Mouse (Mus musculus): ENCODE data around the gene Camsap2. TPM values are rescaled to one million over a fixed set of nuclear protein-coding genes. Genes with fewer than 3 reads are reported as not detected.

The Camsap2 gene
- polyA plus RNA-seq, 1 experiment, result not detected

GRCm38 (mm10) chr1:136333071-136333470 is 12.8 kb downstream of the Camsap2 start:
- Histone ChIP-seq H3K27ac (ENCODE audit: insufficient read depth, low read depth, low read length) (no peak overlapping the region), H3K4me1 (ENCODE audit: control insufficient read depth, insufficient read depth, low read length) (peaks cover 12% of the 10 kb centered on the region), H3K4me3 (ENCODE audit: insufficient read depth, low read depth, low read length) (no peak overlapping the region)
- WGBS, result 79% methylated on average over 7 of the region's 7 CpGs
- TF ChIP-seq POLR2A (IDR thresholded peaks at IDR 0.05; ENCODE audit: insufficient read depth, low read depth, low read length), result no peak
- TF ChIP-seq CTCF (IDR thresholded peaks at IDR 0.05; ENCODE audit: insufficient read depth, low read depth, low read length), result no peak

- Histone ChIP-seq H3K27ac (ENCODE audit: insufficient read depth, low read depth, low read length) (no peak overlapping the region), H3K4me1 (ENCODE audit: control insufficient read depth, insufficient read depth, low read length) (peaks cover 15% of the 10 kb centered on the region), H3K4me3 (ENCODE audit: insufficient read depth, low read depth, low read length) (no peak overlapping the region)
- WGBS, result 71% methylated on average over 4 of the region's 4 CpGs
- TF ChIP-seq POLR2A (IDR thresholded peaks at IDR 0.05; ENCODE audit: insufficient read depth, low read depth, low read length), result no peak
- TF ChIP-seq CTCF (IDR thresholded peaks at IDR 0.05; ENCODE audit: insufficient read depth, low read depth, low read length), result no peak
These were observed 14.1 kb downstream of the Camsap2 start for GRCm38 (mm10) chr1:136331836-136332235.

GRCm38 (mm10) chr1:136329426-136329825 is 16.5 kb downstream of the Camsap2 start:
- TF ChIP-seq CTCF (IDR thresholded peaks at IDR 0.05; ENCODE audit: insufficient read depth, low read depth, low read length) (no peak), POLR2A (IDR thresholded peaks at IDR 0.05; ENCODE audit: insufficient read depth, low read depth, low read length) (no peak)
- Histone ChIP-seq H3K27ac (ENCODE audit: insufficient read depth, low read depth, low read length) (peak overlapping the region; percentile 72), H3K4me3 (ENCODE audit: insufficient read depth, low read depth, low read length) (no peak overlapping the region), H3K4me1 (ENCODE audit: control insufficient read depth, insufficient read depth, low read length) (peaks cover 17% of the 10 kb centered on the region)
- 39% methylated on average over 4 of the region's 4 CpGs for WGBS

- WGBS, result 42% methylated on average over 2 of the region's 2 CpGs
- Histone ChIP-seq H3K4me1 (ENCODE audit: control insufficient read depth, insufficient read depth, low read length) (peaks cover 17% of the 10 kb centered on the region), H3K27ac (ENCODE audit: insufficient read depth, low read depth, low read length) (no peak overlapping the region), H3K4me3 (ENCODE audit: insufficient read depth, low read depth, low read length) (no peak overlapping the region)
- no peak for TF ChIP-seq POLR2A (IDR thresholded peaks at IDR 0.05; ENCODE audit: insufficient read depth, low read depth, low read length)
- no peak for TF ChIP-seq CTCF (IDR thresholded peaks at IDR 0.05; ENCODE audit: insufficient read depth, low read depth, low read length)
These were observed 17.3 kb downstream of the Camsap2 start for GRCm38 (mm10) chr1:136328640-136329039.

GRCm38 (mm10) chr1:136327638-136328037 is 18.3 kb downstream of the Camsap2 start:
- 95% methylated on average over 3 of the region's 3 CpGs for WGBS
- Histone ChIP-seq H3K27ac (ENCODE audit: insufficient read depth, low read depth, low read length) (no peak overlapping the region), H3K4me3 (ENCODE audit: insufficient read depth, low read depth, low read length) (no peak overlapping the region), H3K4me1 (ENCODE audit: control insufficient read depth, insufficient read depth, low read length) (peaks cover 17% of the 10 kb centered on the region)
- TF ChIP-seq CTCF (IDR thresholded peaks at IDR 0.05; ENCODE audit: insufficient read depth, low read depth, low read length) (no peak), POLR2A (IDR thresholded peaks at IDR 0.05; ENCODE audit: insufficient read depth, low read depth, low read length) (no peak)

- TF ChIP-seq POLR2A (IDR thresholded peaks at IDR 0.05; ENCODE audit: insufficient read depth, low read depth, low read length), result no peak
- no peak overlapping the region for H3K27ac ChIP-seq (ENCODE audit: insufficient read depth, low read depth, low read length)
These were observed 20.0 kb downstream of the Camsap2 start for GRCm38 (mm10) chr1:136325933-136326332.

GRCm38 (mm10) chr1:136322331-136322730 is 23.6 kb downstream of the Camsap2 start:
- TF ChIP-seq POLR2A (IDR thresholded peaks at IDR 0.05; ENCODE audit: insufficient read depth, low read depth, low read length) (no peak), CTCF (IDR thresholded peaks at IDR 0.05; ENCODE audit: insufficient read depth, low read depth, low read length) (no peak)
- no peak overlapping the region for H3K4me3 ChIP-seq (ENCODE audit: insufficient read depth, low read depth, low read length)
- H3K4me1 ChIP-seq (ENCODE audit: control insufficient read depth, insufficient read depth, low read length), result peaks cover 6% of the 10 kb centered on the region
- WGBS, result 79% methylated on average over 4 of the region's 4 CpGs
- no peak overlapping the region for H3K27ac ChIP-seq (ENCODE audit: insufficient read depth, low read depth, low read length)

More at GRCm38 (mm10) chr1:136325933-136326332, 20.0 kb downstream of the Camsap2 start:
- WGBS, result 3% methylated on average over 4 of the region's 4 CpGs
- peaks cover 17% of the 10 kb centered on the region for H3K4me1 ChIP-seq (ENCODE audit: control insufficient read depth, insufficient read depth, low read length)
- H3K4me3 ChIP-seq (ENCODE audit: insufficient read depth, low read depth, low read length), result no peak overlapping the region

GRCm38 (mm10) chr1:136316317-136316716 is 29.6 kb downstream of the Camsap2 start:
- H3K4me3 ChIP-seq (ENCODE audit: insufficient read depth, low read depth, low read length), result no peak overlapping the region

GRCm38 (mm10) chr1:136309193-136309592 is 36.7 kb downstream of the Camsap2 start:
- Histone ChIP-seq H3K27ac (ENCODE audit: insufficient read depth, low read depth, low read length) (no peak overlapping the region), H3K4me1 (ENCODE audit: control insufficient read depth, insufficient read depth, low read length) (no peaks in the 10 kb centered on the region; the same call in 1 of the 2 replicates), H3K4me3 (ENCODE audit: insufficient read depth, low read depth, low read length) (no peak overlapping the region)
- 89% methylated on average over 5 of the region's 5 CpGs for WGBS
- TF ChIP-seq CTCF (IDR thresholded peaks at IDR 0.05; ENCODE audit: insufficient read depth, low read depth, low read length), result no peak
- no peak for TF ChIP-seq POLR2A (IDR thresholded peaks at IDR 0.05; ENCODE audit: insufficient read depth, low read depth, low read length)

More at GRCm38 (mm10) chr1:136316317-136316716, 29.6 kb downstream of the Camsap2 start:
- no peak for TF ChIP-seq POLR2A (IDR thresholded peaks at IDR 0.05; ENCODE audit: insufficient read depth, low read depth, low read length)
- Histone ChIP-seq H3K27ac (ENCODE audit: insufficient read depth, low read depth, low read length) (no peak overlapping the region), H3K4me1 (ENCODE audit: control insufficient read depth, insufficient read depth, low read length) (no peaks in the 10 kb centered on the region; the same call in 1 of the 2 replicates)

GRCm38 (mm10) chr1:136306424-136306823 is 39.5 kb downstream of the Camsap2 start:
- Histone ChIP-seq H3K4me3 (ENCODE audit: insufficient read depth, low read depth, low read length) (no peak overlapping the region), H3K4me1 (ENCODE audit: control insufficient read depth, insufficient read depth, low read length) (no peaks in the 10 kb centered on the region), H3K27ac (ENCODE audit: insufficient read depth, low read depth, low read length) (no peak overlapping the region)
- TF ChIP-seq CTCF (IDR thresholded peaks at IDR 0.05; ENCODE audit: insufficient read depth, low read depth, low read length) (no peak), POLR2A (IDR thresholded peaks at IDR 0.05; ENCODE audit: insufficient read depth, low read depth, low read length) (no peak)
- WGBS, result 50% methylated on average over 3 of the region's 3 CpGs

Measured in olfactory bulb, adult 2 months (tissue).